ENCODE assay signal across 11 mouse cellular contexts in the genomic region with DNA sequence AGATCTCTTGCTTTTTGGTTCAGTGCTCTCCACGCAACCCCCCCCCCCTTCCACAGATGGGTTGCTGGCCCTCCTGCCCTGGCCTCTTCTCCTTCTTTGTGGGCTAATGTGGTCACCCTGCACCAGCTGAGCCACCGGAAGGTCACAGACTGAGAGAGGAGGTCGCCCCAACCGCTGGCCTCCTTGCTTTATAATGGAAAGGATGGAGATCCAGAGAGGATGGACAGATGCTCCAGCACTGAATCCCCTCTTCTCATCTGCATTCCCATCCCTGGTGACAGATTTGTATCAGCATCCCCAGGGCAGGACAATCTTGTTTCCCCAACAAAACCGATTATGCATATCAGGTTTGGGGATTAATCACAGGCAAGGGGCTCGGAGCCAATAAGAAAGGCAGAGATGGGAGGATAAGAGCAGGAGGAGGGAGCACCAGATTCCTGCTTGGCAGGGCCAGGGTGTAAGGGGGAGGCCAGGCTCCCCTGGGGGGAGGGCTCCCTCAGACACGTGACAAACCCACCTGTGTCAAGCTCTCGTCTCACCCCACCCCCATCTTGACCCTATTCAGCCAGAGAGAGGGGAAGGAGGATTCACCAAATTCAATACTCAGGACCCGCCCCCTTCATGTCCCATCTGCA.
"Had no signal": no experiment of that assay in that cellular context is flagged by ENCODE, and none has a peak within 500 bp of the region (broad histone marks: within the 10 kb centered on the region; RNA-seq: fewer than 3 reads in every experiment).

No protein-coding gene starts in this region.

- H3K4me1 ChIP-seq: stomach, embryonic 15.5 days had no signal

- H3K27ac ChIP-seq: limb, embryonic 13.5 days; liver, embryonic 14.5 days; neural tube, embryonic 13.5 days; stomach, embryonic 15.5 days had no signal

- H3K36me3 ChIP-seq: limb, embryonic 13.5 days; neural tube, embryonic 13.5 days; stomach, embryonic 15.5 days had no signal

- H3K4me3 ChIP-seq: limb, embryonic 13.5 days; neural tube, embryonic 13.5 days; stomach, embryonic 15.5 days had no signal

- H3K27me3 ChIP-seq: neural tube, embryonic 13.5 days; stomach, embryonic 15.5 days had no signal

- DNase-seq: kidney, adult 11 months; kidney, postnatal 10 days; left cerebral cortex, postnatal 4 days; lung, adult 18-20 months; right cerebral cortex, postnatal 14 days; thymus, adult 2 months; thymus, postnatal 25 days had no signal

- H3K9ac ChIP-seq: limb, embryonic 13.5 days; liver, embryonic 14.5 days; neural tube, embryonic 13.5 days; stomach, embryonic 15.5 days had no signal

- H3K4me2 ChIP-seq: limb, embryonic 13.5 days; neural tube, embryonic 13.5 days; stomach, embryonic 15.5 days had no signal

- H3K9me3 ChIP-seq: limb, embryonic 13.5 days; neural tube, embryonic 13.5 days; stomach, embryonic 15.5 days had no signal
